Mouse (Mus musculus): ENCODE results near the gene Mettl7a3. TPM values are rescaled to one million over a fixed set of nuclear protein-coding genes. Genes with fewer than 3 reads are reported as not detected.
"Not testable (repeated sequence)": the region's sequence is repeated elsewhere in the genome, so short reads cannot be mapped to it uniquely, and the experiment has no call there.

Gene Mettl7a3
- polyA plus RNA-seq, 1 experiment from 2014 or later = 0.42 TPM

DNA sequence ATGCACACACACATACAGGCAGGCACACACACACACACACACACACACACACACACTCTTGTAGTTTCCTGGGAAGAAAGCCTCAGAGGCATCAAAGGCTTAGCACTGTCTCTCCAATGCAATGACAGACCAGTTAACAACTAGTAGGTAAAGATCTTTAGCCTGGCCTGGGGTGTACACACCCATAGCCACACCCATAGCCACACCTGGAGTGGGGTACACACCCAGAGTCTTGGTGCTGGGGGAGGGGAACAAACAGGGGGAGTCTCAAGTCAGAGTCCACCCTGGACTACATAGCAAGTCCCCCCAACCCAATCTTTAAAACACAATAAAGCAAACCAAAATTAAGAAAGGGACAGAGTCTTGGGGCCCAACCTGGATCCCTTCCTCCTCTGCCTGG is 2.6 kb downstream of the Mettl7a3 start:
- H3K36me3 ChIP-seq; H3K4me2 ChIP-seq (replicated peaks); H3K4me3 ChIP-seq; H3K27me3 ChIP-seq; ATAC-seq (ENCODE audit: low FRiP score, low read depth); H3K9ac ChIP-seq; H3K27ac ChIP-seq; H3K4me1 ChIP-seq; H3K9me3 ChIP-seq: not testable (repeated sequence)

DNA sequence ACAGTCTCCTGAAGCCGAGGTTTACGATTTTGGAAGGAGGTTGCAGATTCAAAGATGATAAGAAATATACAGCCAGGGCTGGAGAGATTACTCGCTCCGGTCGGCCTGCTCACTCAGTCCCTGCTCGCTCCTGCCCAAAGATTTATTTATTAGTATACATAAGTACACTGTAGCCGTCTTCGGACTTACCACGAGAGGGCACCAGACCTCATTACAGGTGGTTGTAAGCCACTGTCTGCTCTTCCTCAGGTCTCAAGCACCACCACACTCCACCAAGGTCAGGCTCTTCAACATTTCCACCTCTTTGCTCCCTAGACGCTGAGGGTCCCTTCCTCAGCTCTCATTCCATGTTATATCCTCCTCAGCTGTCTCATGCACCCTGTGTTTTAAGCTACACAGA is 3.1 kb downstream of the Mettl7a3 start:
- H3K4me2 ChIP-seq (replicated peaks); H3K27me3 ChIP-seq; H3K9ac ChIP-seq; H3K27ac ChIP-seq; H3K4me3 ChIP-seq; ATAC-seq (ENCODE audit: low FRiP score, low read depth); H3K36me3 ChIP-seq; H3K4me1 ChIP-seq; H3K9me3 ChIP-seq: not testable (repeated sequence)
- 37% methylated on average over 10 of the region's 10 CpGs for WGBS

DNA sequence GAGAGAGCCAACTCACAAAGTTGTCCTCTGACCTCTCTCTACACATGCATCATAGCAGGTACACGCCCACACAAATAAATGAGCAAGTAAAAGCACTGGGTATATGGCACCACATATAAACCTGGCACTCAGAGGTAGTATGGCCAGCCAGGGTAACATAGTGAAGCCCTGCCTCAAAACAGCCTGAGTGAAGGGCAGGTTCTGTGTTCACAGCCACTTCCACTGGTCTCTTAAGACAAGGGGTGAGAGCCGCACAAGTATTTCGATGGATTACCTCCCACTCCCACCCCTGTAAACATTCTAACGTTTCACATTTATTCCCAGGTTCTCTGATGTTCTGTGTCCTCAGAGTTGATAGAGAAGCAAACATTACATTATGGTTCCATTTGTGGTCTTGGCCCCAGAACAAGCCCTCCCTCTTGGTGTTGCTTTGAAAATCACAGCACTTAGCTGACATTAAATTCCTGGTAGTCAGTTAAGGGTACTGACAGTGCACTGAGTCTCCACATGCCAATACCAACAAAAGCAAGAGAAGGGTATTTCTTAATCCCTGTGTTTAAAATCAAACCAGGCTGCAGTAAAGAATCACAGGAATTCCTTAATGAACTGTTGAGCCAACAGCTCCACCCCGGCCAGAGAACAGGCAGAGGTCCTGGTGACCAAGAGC is 6.7 kb downstream of the Mettl7a3 start:
- not testable (repeated sequence) for H3K4me1 ChIP-seq; H3K4me3 ChIP-seq; H3K4me2 ChIP-seq (replicated peaks); ATAC-seq (ENCODE audit: low FRiP score, low read depth); H3K36me3 ChIP-seq; H3K9me3 ChIP-seq; H3K27ac ChIP-seq; H3K9ac ChIP-seq; H3K27me3 ChIP-seq
- 63% methylated on average over 4 of the region's 5 CpGs for WGBS

DNA sequence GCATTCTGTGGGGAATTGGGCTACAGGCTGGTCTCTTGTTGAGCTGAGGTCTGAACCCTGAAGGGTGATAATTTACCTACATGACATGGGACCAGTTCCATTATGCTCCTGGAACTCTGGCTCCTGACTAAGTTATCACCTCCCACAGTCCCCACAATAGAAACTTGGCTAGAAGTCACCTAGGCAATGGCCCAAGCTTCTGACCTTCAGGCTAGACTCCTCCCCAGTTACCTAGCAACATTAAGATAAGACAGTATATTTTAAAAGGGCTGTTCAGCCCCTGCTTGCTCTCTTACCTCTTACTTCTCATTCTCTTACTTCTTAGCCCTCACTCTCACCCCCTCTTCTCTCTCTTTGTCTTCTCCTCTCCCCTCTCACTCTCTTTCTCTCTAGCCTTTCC is 10.8 kb downstream of the Mettl7a3 start:
- Histone ChIP-seq H3K27me3 (no peaks in the 10 kb centered on the region), H3K4me3 (no peak overlapping the region), H3K9ac (no peak overlapping the region), H3K4me2 (replicated peaks) (no peak overlapping the region), H3K4me1 (peaks cover 3% of the 10 kb centered on the region; the same call in 1 of the 2 replicates), H3K27ac (no peak overlapping the region), H3K9me3 (peaks cover 4% of the 10 kb centered on the region; the same call in 1 of the 2 replicates), H3K36me3 (no peaks in the 10 kb centered on the region)
- ATAC-seq (ENCODE audit: low FRiP score, low read depth) = no peak

DNA sequence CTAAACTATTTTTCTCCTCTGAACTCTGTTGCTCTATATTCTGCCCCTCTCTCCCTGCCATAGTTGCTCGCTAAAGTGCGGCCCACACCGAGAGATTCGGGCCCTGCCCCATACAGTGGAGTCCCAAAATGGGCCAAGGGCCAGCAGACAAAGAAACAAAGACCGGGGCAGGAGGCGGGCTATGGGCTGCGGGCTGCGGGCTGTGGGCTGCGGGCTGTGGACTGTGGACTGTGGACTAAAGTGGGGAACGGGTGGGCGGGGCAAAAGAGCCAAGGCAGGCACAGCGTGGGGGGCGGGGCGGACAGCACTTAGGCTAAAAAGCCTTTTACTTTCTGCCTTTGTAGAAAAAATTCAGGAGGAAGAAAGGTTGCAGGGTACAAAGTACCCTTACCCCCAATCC is 12.0 kb downstream of the Mettl7a3 start:
- Histone ChIP-seq H3K27me3 (no peaks in the 10 kb centered on the region), H3K27ac (peak overlapping the region; percentile 44; the same call in 1 of the 2 replicates), H3K4me3 (no peak overlapping the region), H3K9ac (no peak overlapping the region), H3K9me3 (peaks cover 4% of the 10 kb centered on the region; the same call in 1 of the 2 replicates), H3K36me3 (no peaks in the 10 kb centered on the region), H3K4me1 (peaks cover 12% of the 10 kb centered on the region), H3K4me2 (replicated peaks) (0 out of 2 replicates have a peak overlapping the region, but pooled peaks have one; percentile 11)
- 58% methylated on average over 14 of the region's 14 CpGs for WGBS
- no peak for ATAC-seq (ENCODE audit: low FRiP score, low read depth)

DNA sequence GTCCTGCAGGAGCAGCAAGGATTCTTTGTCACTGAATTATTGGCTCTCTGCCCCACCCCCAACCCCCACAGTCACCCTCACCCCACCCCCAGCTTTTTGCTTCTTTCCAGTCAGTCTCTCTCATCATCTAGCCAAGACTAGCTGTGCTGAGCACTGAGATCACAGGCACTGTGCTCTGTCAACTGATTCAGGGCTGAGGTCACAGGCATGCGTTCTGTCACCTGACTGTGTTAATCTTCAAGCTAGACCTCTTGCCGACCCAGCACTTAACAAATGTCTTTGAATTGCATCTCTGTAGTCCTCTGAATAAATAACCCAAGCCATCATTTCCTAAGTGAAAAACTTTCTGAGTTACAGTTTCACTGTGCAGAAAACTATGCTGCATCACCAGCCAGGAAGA is 14.8 kb downstream of the Mettl7a3 start:
- Histone ChIP-seq H3K4me2 (replicated peaks) (no peak overlapping the region), H3K4me1 (peaks cover 16% of the 10 kb centered on the region), H3K36me3 (no peaks in the 10 kb centered on the region), H3K27me3 (no peaks in the 10 kb centered on the region), H3K9me3 (peaks cover 4% of the 10 kb centered on the region; the same call in 1 of the 2 replicates), H3K9ac (no peak overlapping the region), H3K27ac (no peak overlapping the region), H3K4me3 (no peak overlapping the region)
- ATAC-seq (ENCODE audit: low FRiP score, low read depth) = no peak
- 29% methylated on average over 2 of the region's 2 CpGs for WGBS

DNA sequence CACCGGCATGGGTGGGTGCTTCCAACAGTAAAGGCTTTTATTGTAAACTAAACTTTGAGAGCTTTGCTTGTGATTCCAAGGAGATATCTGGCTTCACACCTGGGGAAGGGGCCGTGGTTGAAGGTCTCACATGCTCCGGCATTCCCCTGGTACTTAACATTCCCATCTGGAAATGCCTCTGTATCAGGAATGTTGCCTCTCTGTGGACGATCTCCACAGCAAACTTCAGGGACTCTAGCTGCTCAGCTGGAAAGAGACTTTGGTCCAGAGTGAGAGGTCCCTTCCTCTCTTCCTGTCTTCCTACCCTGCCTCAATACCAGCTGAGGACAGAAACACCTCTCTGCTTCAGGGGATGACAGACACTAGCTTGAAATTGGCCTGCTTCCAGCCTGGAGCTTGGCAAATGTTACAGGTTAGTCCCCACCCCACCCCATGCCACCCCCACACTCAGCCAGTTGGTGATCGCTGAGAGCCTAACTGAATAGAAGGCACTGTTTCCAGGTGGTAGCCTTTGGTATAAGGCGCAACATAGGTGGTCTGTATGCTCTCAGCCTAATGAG is 16.9 kb downstream of the Mettl7a3 start:
- Histone ChIP-seq H3K4me3 (no peak overlapping the region), H3K27me3 (no peaks in the 10 kb centered on the region), H3K4me2 (replicated peaks) (no peak overlapping the region), H3K36me3 (no peaks in the 10 kb centered on the region), H3K4me1 (peaks cover 12% of the 10 kb centered on the region), H3K9me3 (no peaks in the 10 kb centered on the region), H3K9ac (no peak overlapping the region), H3K27ac (no peak overlapping the region)
- no peak for ATAC-seq (ENCODE audit: low FRiP score, low read depth)
- 39% methylated on average over 6 of the region's 6 CpGs for WGBS

DNA sequence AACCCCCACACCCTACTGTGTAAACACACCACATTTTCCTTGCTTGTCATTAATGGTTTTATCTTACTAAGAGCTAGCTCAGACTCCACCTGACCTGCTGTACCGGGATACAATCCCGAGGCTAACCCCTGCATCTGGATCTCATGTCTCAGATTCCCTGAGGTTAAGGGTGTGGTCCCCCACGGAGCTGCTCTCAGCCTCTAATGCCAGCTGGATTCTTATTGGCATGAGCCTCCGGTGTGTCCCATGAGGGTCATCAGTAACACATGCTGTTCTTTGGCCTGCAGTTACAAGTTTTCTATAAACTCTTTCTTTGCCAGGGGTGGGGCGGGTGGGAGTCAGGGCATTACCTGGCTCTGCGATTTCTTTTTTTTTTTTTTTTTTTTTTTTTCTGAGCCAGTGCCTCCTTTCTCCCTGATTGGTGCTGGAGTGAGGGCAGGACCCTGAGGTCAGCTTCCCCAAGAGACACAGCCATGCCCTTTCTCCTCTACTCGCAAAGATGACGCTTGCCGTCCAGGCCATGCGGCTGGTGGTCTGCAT is 18.1 kb downstream of the Mettl7a3 start, which contains the start of the genes Methig1 and Mettl7a2:
Methig1 (plus strand) TSS at position 439 of the 540 bp plus-strand sequence.
Mettl7a2 (plus strand) TSS at position 490 of the 540 bp plus-strand sequence.
- no peak for ATAC-seq (ENCODE audit: low FRiP score, low read depth)
- Histone ChIP-seq H3K27me3 (no peaks in the 10 kb centered on the region), H3K9ac (no peak within 1 kb of the TSS), H3K9me3 (no peaks in the 10 kb centered on the region), H3K36me3 (no peaks in the 10 kb centered on the region), H3K27ac (no peak within 1 kb of the TSS), H3K4me2 (replicated peaks) (no peak within 1 kb of the TSS), H3K4me1 (peaks cover 12% of the 10 kb centered on the region), H3K4me3 (no peak within 1 kb of the TSS)
- WGBS = 69% methylated on average over 10 of the region's 10 CpGs

DNA sequence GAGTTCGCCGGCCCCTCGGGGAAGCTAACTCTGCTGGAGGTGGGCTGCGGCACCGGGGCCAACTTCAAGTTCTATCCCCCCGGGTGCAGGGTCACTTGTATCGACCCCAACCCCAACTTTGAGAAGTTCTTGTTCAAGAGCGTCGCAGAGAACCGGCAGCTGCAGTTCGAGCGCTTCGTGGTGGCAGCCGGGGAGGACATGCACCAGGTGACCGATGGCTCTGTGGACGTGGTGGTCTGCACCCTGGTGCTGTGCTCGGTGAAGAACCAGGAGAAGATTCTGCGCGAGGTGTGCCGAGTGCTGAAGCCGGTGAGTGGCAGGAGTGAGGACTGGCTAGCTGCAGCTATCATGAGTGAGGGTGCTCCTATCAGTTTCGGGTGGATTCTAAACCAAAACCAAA is 18.7 kb downstream of the Mettl7a3 start:
- H3K27ac ChIP-seq; H3K27me3 ChIP-seq; ATAC-seq (ENCODE audit: low FRiP score, low read depth); H3K4me3 ChIP-seq; H3K9me3 ChIP-seq; H3K36me3 ChIP-seq; H3K9ac ChIP-seq; H3K4me2 ChIP-seq (replicated peaks): not testable (repeated sequence)
- peaks cover 12% of the 10 kb centered on the region for H3K4me1 ChIP-seq
- WGBS = 90% methylated on average over 22 of the region's 22 CpGs

DNA sequence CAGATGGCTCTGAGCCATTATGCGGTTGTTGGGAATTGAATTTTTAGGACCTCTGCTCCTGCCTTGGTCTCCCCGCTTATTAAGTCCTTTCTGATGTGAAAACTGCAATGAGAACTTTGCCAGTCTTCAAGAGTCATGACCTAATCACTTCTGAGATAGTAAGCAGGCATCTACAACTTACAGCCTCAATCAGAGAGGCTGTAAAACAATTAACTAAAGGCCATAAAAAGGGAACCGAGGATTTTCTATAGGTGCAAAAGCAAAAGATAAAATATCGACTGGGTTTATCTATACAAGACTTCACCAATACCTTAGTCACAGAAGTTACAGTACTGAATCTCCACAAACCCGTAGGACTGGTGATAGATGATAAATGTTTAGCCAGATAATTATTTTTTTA is 21.1 kb downstream of the Mettl7a3 start:
- H3K9ac ChIP-seq = no peak overlapping the region
- H3K36me3 ChIP-seq = no peaks in the 10 kb centered on the region
- no peaks in the 10 kb centered on the region for H3K9me3 ChIP-seq
- H3K27ac ChIP-seq = no peak overlapping the region
- peaks cover 20% of the 10 kb centered on the region for H3K4me1 ChIP-seq
- no peak overlapping the region for H3K4me3 ChIP-seq
- H3K4me2 ChIP-seq (replicated peaks) = no peak overlapping the region
- 37% methylated on average over 5 of the region's 5 CpGs for WGBS
- no peak for ATAC-seq (ENCODE audit: low FRiP score, low read depth)
- H3K27me3 ChIP-seq = no peaks in the 10 kb centered on the region

DNA sequence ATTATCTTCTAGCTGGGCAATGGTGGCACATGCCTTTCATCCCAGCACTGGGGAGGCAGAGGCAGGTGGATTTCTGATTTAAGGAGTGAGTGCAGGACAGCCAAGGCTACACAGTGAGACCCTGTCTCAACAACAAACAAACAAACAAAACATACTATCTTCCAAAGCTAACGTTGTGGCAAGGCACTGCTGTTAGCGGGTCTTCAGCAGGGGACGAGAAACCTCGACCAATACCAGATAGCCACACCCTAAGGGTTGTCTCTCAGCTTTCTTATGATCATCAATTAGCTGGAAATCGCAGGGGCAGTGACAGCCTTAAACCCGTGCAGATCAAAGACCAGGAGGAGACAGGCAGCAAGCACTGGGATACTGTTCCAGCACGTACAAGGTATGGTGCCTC is 29.5 kb downstream of the Mettl7a3 start, which contains the start of gene Higd1c:
Higd1c (plus strand) TSS at position 301 of the 400 bp plus-strand sequence.
- Histone ChIP-seq H3K9me3 (no peaks in the 10 kb centered on the region; the same call in 1 of the 2 replicates), H3K4me1 (peaks cover 7% of the 10 kb centered on the region; the same call in 1 of the 2 replicates), H3K4me2 (replicated peaks) (no peak within 1 kb of the TSS), H3K27ac (no peak within 1 kb of the TSS), H3K27me3 (peaks cover 5% of the 10 kb centered on the region; the same call in 1 of the 2 replicates), H3K4me3 (no peak within 1 kb of the TSS), H3K9ac (no peak within 1 kb of the TSS), H3K36me3 (no peaks in the 10 kb centered on the region)
- ATAC-seq (ENCODE audit: low FRiP score, low read depth) = no peak
- WGBS = 48% methylated on average over 7 of the region's 7 CpGs

DNA sequence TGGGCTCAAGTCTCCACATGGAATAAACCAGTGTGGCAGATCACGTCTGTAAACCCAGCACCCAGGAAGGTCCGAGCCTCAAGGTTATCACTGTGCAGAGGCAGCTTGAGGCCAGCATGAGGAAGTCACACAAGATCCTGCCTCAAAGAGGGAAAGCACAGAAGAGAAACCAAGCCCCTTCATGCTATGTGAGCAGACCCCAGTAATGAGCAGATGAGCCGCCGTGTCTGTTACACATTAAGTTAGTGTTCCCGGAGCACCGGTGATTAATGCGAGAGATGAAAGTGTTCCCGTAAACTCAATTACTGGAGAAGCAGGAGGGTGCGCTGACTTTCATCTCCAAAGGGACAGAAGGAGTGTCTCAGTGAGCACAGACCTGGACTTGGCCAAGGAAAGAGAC is 31.2 kb downstream of the Mettl7a3 start:
- ATAC-seq (ENCODE audit: low FRiP score, low read depth); H3K9ac ChIP-seq; H3K4me1 ChIP-seq; H3K9me3 ChIP-seq; H3K36me3 ChIP-seq; H3K4me2 ChIP-seq (replicated peaks); H3K27ac ChIP-seq; H3K27me3 ChIP-seq; H3K4me3 ChIP-seq: not testable (repeated sequence)
- 14% methylated on average over 9 of the region's 9 CpGs for WGBS
